Mouse (Mus musculus): Measurements from ENCODE around the gene Polr2f. TPM values are rescaled to one million over a fixed set of nuclear protein-coding genes. Genes with fewer than 3 reads are reported as not detected.

Polr2f gene
- polyA plus RNA-seq, 1 experiment = 20.3 TPM

DNA sequence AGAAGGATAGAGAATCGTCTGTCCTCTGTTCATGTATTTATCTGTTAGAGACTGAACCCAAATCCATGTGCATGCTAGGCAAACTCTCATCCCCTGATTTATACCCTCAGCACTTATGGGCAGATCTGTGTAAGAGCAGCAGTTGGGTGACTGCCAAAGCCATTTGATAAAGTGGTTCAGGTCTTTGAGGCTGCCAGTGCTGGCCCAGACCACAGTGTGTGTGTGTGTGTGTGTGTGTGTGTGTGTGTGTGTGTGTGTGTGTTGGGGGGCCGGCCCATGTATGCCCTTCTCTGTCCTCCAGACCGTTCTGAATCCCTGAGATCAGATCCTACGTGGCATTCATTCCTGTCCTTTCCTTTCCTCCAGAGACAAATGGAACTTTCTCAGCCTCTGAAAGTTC, 29.0 kb upstream of the Polr2f start:
- H3K36me3 ChIP-seq (ENCODE audit: control insufficient read depth, insufficient read depth, low read length) = peaks cover 8% of the 10 kb centered on the region; the same call in 1 of the 2 replicates
- no peaks in the 10 kb centered on the region for H3K27me3 ChIP-seq (ENCODE audit: control insufficient read depth, insufficient read depth, low read length)
- 75% methylated on average over 4 of the region's 4 CpGs for WGBS
- DNase-seq (ENCODE audit: low read depth in 1 of 2, low spot score in 2 of 2) = no peak
- H3K27ac ChIP-seq (ENCODE audit: insufficient read depth, low read length) = no peak overlapping the region
- TF ChIP-seq POLR2A (IDR thresholded peaks at IDR 0.05; ENCODE audit: low read depth, low read length) = no peak
- TF ChIP-seq CTCF (IDR thresholded peaks at IDR 0.05; ENCODE audit: extremely low read depth, insufficient read depth, insufficient read length, insufficient replicate concordance) = no peak
- no peak overlapping the region for H3K4me3 ChIP-seq (ENCODE audit: extremely low read depth, insufficient read depth, insufficient read length)
- H3K4me1 ChIP-seq (ENCODE audit: control insufficient read depth, insufficient read depth, insufficient read length) = no peaks in the 10 kb centered on the region; the same call in 1 of the 2 replicates

DNA sequence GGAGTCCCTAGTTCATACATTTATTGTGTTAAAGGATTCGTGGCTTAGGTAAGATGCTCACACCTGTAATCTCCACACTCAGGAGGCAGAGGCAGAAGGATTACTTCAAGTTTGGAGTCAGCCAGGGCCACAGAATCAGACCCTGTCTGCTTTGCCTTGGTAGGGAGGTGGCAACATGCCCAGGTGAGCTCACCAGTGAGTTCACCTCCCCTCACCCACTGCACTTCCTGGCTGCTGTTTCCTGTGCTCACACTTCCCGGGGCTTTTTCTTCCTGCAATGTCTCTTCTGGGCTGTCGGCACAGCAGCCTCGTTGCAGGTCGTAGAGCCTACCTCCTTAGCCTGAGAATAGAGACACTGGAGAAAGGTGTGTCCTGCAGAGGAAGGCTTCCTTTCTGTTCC, 25.5 kb upstream of the Polr2f start:
- no peaks in the 10 kb centered on the region for H3K27me3 ChIP-seq (ENCODE audit: control insufficient read depth, insufficient read depth, low read length)
- H3K27ac ChIP-seq (ENCODE audit: insufficient read depth, low read length) = peak overlapping the region; percentile 44
- H3K36me3 ChIP-seq (ENCODE audit: control insufficient read depth, insufficient read depth, low read length) = peaks cover 16% of the 10 kb centered on the region
- H3K4me1 ChIP-seq (ENCODE audit: control insufficient read depth, insufficient read depth, insufficient read length) = no peaks in the 10 kb centered on the region; the same call in 1 of the 2 replicates
- no peak for TF ChIP-seq CTCF (IDR thresholded peaks at IDR 0.05; ENCODE audit: extremely low read depth, insufficient read depth, insufficient read length, insufficient replicate concordance)
- TF ChIP-seq POLR2A (IDR thresholded peaks at IDR 0.05; ENCODE audit: low read depth, low read length) = no peak
- H3K4me3 ChIP-seq (ENCODE audit: extremely low read depth, insufficient read depth, insufficient read length) = no peak overlapping the region
- DNase-seq (ENCODE audit: low read depth in 1 of 2, low spot score in 2 of 2) = no peak
- 37% methylated on average over 5 of the region's 5 CpGs for WGBS

GRCm38 (mm10) chr15:79119491-79119890, 21.3 kb upstream of the Polr2f start:
- no peak for DNase-seq (ENCODE audit: low read depth in 1 of 2, low spot score in 2 of 2)
- WGBS = 90% methylated on average over 9 of the region's 9 CpGs
- Histone ChIP-seq H3K27ac (ENCODE audit: insufficient read depth, low read length) (no peak overlapping the region), H3K27me3 (ENCODE audit: control insufficient read depth, insufficient read depth, low read length) (no peaks in the 10 kb centered on the region), H3K4me1 (ENCODE audit: control insufficient read depth, insufficient read depth, insufficient read length) (no peaks in the 10 kb centered on the region), H3K4me3 (ENCODE audit: extremely low read depth, insufficient read depth, insufficient read length) (no peak overlapping the region), H3K36me3 (ENCODE audit: control insufficient read depth, insufficient read depth, low read length) (peaks cover 30% of the 10 kb centered on the region)
- no peak for TF ChIP-seq POLR2A (IDR thresholded peaks at IDR 0.05; ENCODE audit: low read depth, low read length)
- no peak for TF ChIP-seq CTCF (IDR thresholded peaks at IDR 0.05; ENCODE audit: extremely low read depth, insufficient read depth, insufficient read length, insufficient replicate concordance)

DNA sequence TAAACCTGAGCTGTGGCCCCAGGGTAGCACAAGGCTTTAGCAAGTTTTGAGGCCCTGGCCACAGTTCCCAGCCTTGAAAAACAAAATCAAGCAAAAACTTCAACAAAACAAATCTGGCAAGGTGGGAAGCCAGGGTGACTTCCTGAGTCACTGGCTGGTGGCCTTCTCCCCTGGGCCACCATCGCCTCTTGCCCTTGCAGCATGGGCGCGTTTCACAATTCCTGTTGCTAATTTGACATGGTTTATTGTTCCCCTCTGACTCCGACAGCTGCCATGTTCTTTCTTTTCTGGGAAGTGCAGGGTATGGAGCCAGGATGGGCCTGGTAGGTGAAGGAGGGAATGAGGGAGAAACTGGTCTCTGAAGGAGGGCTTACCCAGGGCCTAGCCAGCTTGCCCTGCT, 18.7 kb upstream of the Polr2f start:
- WGBS = 89% methylated on average over 4 of the region's 4 CpGs

DNA sequence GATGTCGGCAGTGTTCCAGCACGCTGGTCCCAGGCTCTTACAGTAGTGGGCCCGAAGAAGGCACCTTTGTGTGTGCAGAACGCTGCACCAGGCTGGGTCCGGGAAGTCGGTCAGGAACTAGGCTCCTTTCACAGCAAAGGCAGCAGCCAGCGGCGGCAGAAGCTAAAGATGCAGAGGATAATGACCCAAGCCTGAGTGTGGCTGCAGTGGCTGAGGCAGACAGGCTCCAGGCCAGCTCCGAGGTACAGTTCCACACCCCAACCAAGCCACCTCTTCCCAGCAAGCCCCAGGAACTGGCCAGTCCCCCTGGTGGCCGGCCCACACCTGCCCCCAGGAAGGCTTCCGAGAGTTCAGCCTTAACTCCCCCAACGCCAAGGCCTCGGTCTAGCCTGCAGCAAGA, 18.3 kb upstream of the Polr2f start:
- TF ChIP-seq POLR2A (IDR thresholded peaks at IDR 0.05; ENCODE audit: low read depth, low read length) (no peak), CTCF (IDR thresholded peaks at IDR 0.05; ENCODE audit: extremely low read depth, insufficient read depth, insufficient read length, insufficient replicate concordance) (no peak)
- H3K36me3 ChIP-seq (ENCODE audit: control insufficient read depth, insufficient read depth, low read length) = peaks cover 43% of the 10 kb centered on the region
- 95% methylated on average over 13 of the region's 13 CpGs for WGBS
- H3K4me1 ChIP-seq (ENCODE audit: control insufficient read depth, insufficient read depth, insufficient read length) = no peaks in the 10 kb centered on the region
- DNase-seq (ENCODE audit: low read depth in 1 of 2, low spot score in 2 of 2) = no peak
- H3K27ac ChIP-seq (ENCODE audit: insufficient read depth, low read length) = no peak overlapping the region
- H3K4me3 ChIP-seq (ENCODE audit: extremely low read depth, insufficient read depth, insufficient read length) = no peak overlapping the region
- H3K27me3 ChIP-seq (ENCODE audit: control insufficient read depth, insufficient read depth, low read length) = no peaks in the 10 kb centered on the region

More for the DNA sequence above, 18.7 kb upstream of the Polr2f start:
- no peak for DNase-seq (ENCODE audit: low read depth in 1 of 2, low spot score in 2 of 2)
- H3K27me3 ChIP-seq (ENCODE audit: control insufficient read depth, insufficient read depth, low read length) = no peaks in the 10 kb centered on the region
- H3K27ac ChIP-seq (ENCODE audit: insufficient read depth, low read length) = no peak overlapping the region
- H3K4me1 ChIP-seq (ENCODE audit: control insufficient read depth, insufficient read depth, insufficient read length) = no peaks in the 10 kb centered on the region
- no peak overlapping the region for H3K4me3 ChIP-seq (ENCODE audit: extremely low read depth, insufficient read depth, insufficient read length)
- H3K36me3 ChIP-seq (ENCODE audit: control insufficient read depth, insufficient read depth, low read length) = peaks cover 39% of the 10 kb centered on the region
- TF ChIP-seq CTCF (IDR thresholded peaks at IDR 0.05; ENCODE audit: extremely low read depth, insufficient read depth, insufficient read length, insufficient replicate concordance) (no peak), POLR2A (IDR thresholded peaks at IDR 0.05; ENCODE audit: low read depth, low read length) (no peak)

DNA sequence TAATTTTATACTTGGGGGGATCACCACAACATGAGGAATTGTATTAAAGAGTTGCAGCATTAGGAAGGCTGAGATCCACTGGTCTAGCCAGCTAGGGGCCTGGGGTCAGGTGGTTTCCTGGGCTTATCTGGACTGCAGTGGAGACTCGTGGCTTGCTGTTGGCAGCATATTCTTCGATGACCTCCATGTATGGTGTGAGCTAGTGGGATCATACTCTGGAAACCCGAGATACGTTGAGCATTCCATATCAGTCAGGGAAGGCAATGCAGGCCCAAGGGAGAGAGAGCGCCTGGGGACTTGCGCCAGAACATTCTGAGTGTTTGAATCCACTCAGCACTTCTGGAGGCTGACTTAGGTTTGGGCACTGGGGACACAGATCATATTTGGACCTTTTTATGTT, 17.1 kb upstream of the Polr2f start:
- no peak for DNase-seq (ENCODE audit: low read depth in 1 of 2, low spot score in 2 of 2)
- H3K27me3 ChIP-seq (ENCODE audit: control insufficient read depth, insufficient read depth, low read length) = no peaks in the 10 kb centered on the region
- no peak overlapping the region for H3K27ac ChIP-seq (ENCODE audit: insufficient read depth, low read length)
- H3K36me3 ChIP-seq (ENCODE audit: control insufficient read depth, insufficient read depth, low read length) = peaks cover 53% of the 10 kb centered on the region
- H3K4me3 ChIP-seq (ENCODE audit: extremely low read depth, insufficient read depth, insufficient read length) = no peak overlapping the region
- H3K4me1 ChIP-seq (ENCODE audit: control insufficient read depth, insufficient read depth, insufficient read length) = no peaks in the 10 kb centered on the region
- 81% methylated on average over 6 of the region's 6 CpGs for WGBS
- TF ChIP-seq POLR2A (IDR thresholded peaks at IDR 0.05; ENCODE audit: low read depth, low read length) (no peak), CTCF (IDR thresholded peaks at IDR 0.05; ENCODE audit: extremely low read depth, insufficient read depth, insufficient read length, insufficient replicate concordance) (no peak)

- Histone ChIP-seq H3K4me1 (ENCODE audit: control insufficient read depth, insufficient read depth, insufficient read length) (no peaks in the 10 kb centered on the region), H3K27me3 (ENCODE audit: control insufficient read depth, insufficient read depth, low read length) (no peaks in the 10 kb centered on the region), H3K4me3 (ENCODE audit: extremely low read depth, insufficient read depth, insufficient read length) (no peak overlapping the region), H3K36me3 (ENCODE audit: control insufficient read depth, insufficient read depth, low read length) (peaks cover 51% of the 10 kb centered on the region), H3K27ac (ENCODE audit: insufficient read depth, low read length) (no peak overlapping the region)
- 91% methylated on average over 10 of the region's 10 CpGs for WGBS
- TF ChIP-seq CTCF (IDR thresholded peaks at IDR 0.05; ENCODE audit: extremely low read depth, insufficient read depth, insufficient read length, insufficient replicate concordance) = no peak
- TF ChIP-seq POLR2A (IDR thresholded peaks at IDR 0.05; ENCODE audit: low read depth, low read length) = no peak
- no peak for DNase-seq (ENCODE audit: low read depth in 1 of 2, low spot score in 2 of 2)
Observed at GRCm38 (mm10) chr15:79124331-79124875, 16.4 kb upstream of the Polr2f start.

Data from spleen, adult 2 months (tissue).